Mouse (Mus musculus) midbrain, embryonic 13.5 days (tissue): ENCODE measurements around the gene Ctdspl. TPM values are rescaled to one million over a fixed set of nuclear protein-coding genes. Genes with fewer than 3 reads are reported as not detected.

Source experiments
- ATAC-seq: fragments of 200-750 bp; cut with Nextera tagmentation; 2 replicates; pipeline ENCODE4 v1.8.0; 2017; ENCODE audit warnings: mild to moderate bottlenecking, moderate TSS enrichment, moderate library complexity
- H3K27ac ChIP-seq: fragments of 300-500 bp; sonication (generic); 2 replicates; pipeline ENCODE4 v1.5.1; 2015; ENCODE audit warnings: inconsistent platforms, mild to moderate bottlenecking, moderate library complexity
- H3K27me3 ChIP-seq: fragments of 300-500 bp; sonication (generic); 2 replicates; pipeline ENCODE4 v1.6.1; 2015; ENCODE audit warnings: mild to moderate bottlenecking, inconsistent platforms
- H3K36me3 ChIP-seq: fragments of 300-500 bp; sonication (generic); 2 replicates; pipeline ENCODE4 v1.6.1; 2015; ENCODE audit warnings: mild to moderate bottlenecking, inconsistent platforms
- H3K4me1 ChIP-seq: fragments of 300-500 bp; sonication (generic); replicated peaks from 2 replicates; pipeline ENCODE4 v1.6.1; 2015; ENCODE audit warnings: inconsistent platforms
- H3K4me2 ChIP-seq: fragments of 300-500 bp; sonication (generic); replicated peaks from 2 replicates; pipeline ENCODE4 v1.6.1; 2015; ENCODE audit warnings: moderate library complexity, mild to moderate bottlenecking, inconsistent platforms
- H3K4me3 ChIP-seq: fragments of 300-500 bp; sonication (generic); replicated peaks from 2 replicates; pipeline ENCODE4 v1.5.1; 2015; ENCODE audit warnings: mild to moderate bottlenecking, inconsistent platforms
- H3K9ac ChIP-seq: fragments of 300-500 bp; sonication (generic); replicated peaks from 2 replicates; pipeline ENCODE4 v1.6.1; 2015; ENCODE audit warnings: mild to moderate bottlenecking, inconsistent platforms
- H3K9me3 ChIP-seq: fragments of 300-500 bp; sonication (generic); 2 replicates; pipeline ENCODE4 v1.6.1; 2016; ENCODE audit warnings: mild to moderate bottlenecking, inconsistent platforms
- WGBS: fragments of 180-500 bp; shearing (Covaris S2); methylation state at CpG from one replicate; pipeline ENCODE4 v1.1.7; 2015; 5-methylcytosine and 5-hydroxymethylcytosine counted together
- polyA plus RNA-seq: library from polyadenylated mRNA; unstranded; fragments of >200 nt; fragmentation: Nextera tagmentation; extraction: Ambion mirVana; gene quantifications from 2 replicates; pipeline ENCODE4 v1.2.1, GENCODE M21; 2015

Gene Ctdspl
- polyA plus RNA-seq: 5.2 and 6.2 TPM in 2 replicates

GRCm38 (mm10) chr9:118926111-118926650, at the start of gene Ctdspl:
Gene Ctdspl (plus strand): TSS chr9:118926453.
- Histone ChIP-seq H3K9ac (peak within 1 kb of the TSS; percentile 81), H3K27me3 (peaks cover 4% of the 10 kb centered on the region; the same call in 1 of the 2 replicates), H3K9me3 (no peaks in the 10 kb centered on the region), H3K4me2 (peak within 1 kb of the TSS; percentile 97), H3K4me1 (peaks cover 33% of the 10 kb centered on the region), H3K36me3 (no peaks in the 10 kb centered on the region), H3K27ac (peak within 1 kb of the TSS; percentile 84), H3K4me3 (peak within 1 kb of the TSS; percentile 68)
- peak; percentile 62 for ATAC-seq
- WGBS: under 1% methylated on average over 41 of the region's 73 CpGs

- no peak overlapping the region for H3K27ac ChIP-seq
- no peaks in the 10 kb centered on the region for H3K4me1 ChIP-seq
- H3K9ac ChIP-seq: no peak overlapping the region
- H3K9me3 ChIP-seq: no peaks in the 10 kb centered on the region
- WGBS: 86% methylated on average over 10 of the region's 10 CpGs
- H3K27me3 ChIP-seq: no peaks in the 10 kb centered on the region
- no peak overlapping the region for H3K4me3 ChIP-seq
- H3K36me3 ChIP-seq: no peaks in the 10 kb centered on the region
- ATAC-seq: no peak
- no peak overlapping the region for H3K4me2 ChIP-seq
Measured at GRCm38 (mm10) chr9:118876902-118877301, 49.4 kb upstream of the Ctdspl start.

- Histone ChIP-seq H3K9ac (no peak overlapping the region), H3K4me3 (no peak overlapping the region), H3K27ac (no peak overlapping the region), H3K4me1 (no peaks in the 10 kb centered on the region), H3K36me3 (no peaks in the 10 kb centered on the region), H3K27me3 (no peaks in the 10 kb centered on the region), H3K4me2 (no peak overlapping the region), H3K9me3 (no peaks in the 10 kb centered on the region)
- WGBS: 80% methylated on average over 7 of the region's 7 CpGs
- ATAC-seq: no peak
Measured at GRCm38 (mm10) chr9:118877365-118878008, 48.8 kb upstream of the Ctdspl start.

GRCm38 (mm10) chr9:118878596-118878995, 47.7 kb upstream of the Ctdspl start:
- no peak for ATAC-seq
- no peaks in the 10 kb centered on the region for H3K36me3 ChIP-seq
- H3K27ac ChIP-seq: no peak overlapping the region
- H3K4me3 ChIP-seq: no peak overlapping the region
- no peak overlapping the region for H3K4me2 ChIP-seq
- H3K4me1 ChIP-seq: no peaks in the 10 kb centered on the region
- no peaks in the 10 kb centered on the region for H3K27me3 ChIP-seq
- H3K9me3 ChIP-seq: no peaks in the 10 kb centered on the region
- H3K9ac ChIP-seq: no peak overlapping the region
- 89% methylated on average over 11 of the region's 11 CpGs for WGBS

- H3K4me3 ChIP-seq: no peak overlapping the region
- no peak overlapping the region for H3K9ac ChIP-seq
- no peaks in the 10 kb centered on the region for H3K4me1 ChIP-seq
- no peak for ATAC-seq
- H3K27ac ChIP-seq: no peak overlapping the region
- H3K4me2 ChIP-seq: no peak overlapping the region
- H3K9me3 ChIP-seq: no peaks in the 10 kb centered on the region
- 76% methylated on average over 7 of the region's 7 CpGs for WGBS
- no peaks in the 10 kb centered on the region for H3K36me3 ChIP-seq
- no peaks in the 10 kb centered on the region for H3K27me3 ChIP-seq
Measured at GRCm38 (mm10) chr9:118881281-118881945, 44.8 kb upstream of the Ctdspl start.

GRCm38 (mm10) chr9:118881946-118882284, 44.3 kb upstream of the Ctdspl start:
- Histone ChIP-seq H3K9me3 (no peaks in the 10 kb centered on the region), H3K9ac (no peak overlapping the region), H3K27ac (no peak overlapping the region), H3K4me3 (no peak overlapping the region), H3K4me1 (no peaks in the 10 kb centered on the region), H3K36me3 (no peaks in the 10 kb centered on the region), H3K27me3 (no peaks in the 10 kb centered on the region), H3K4me2 (no peak overlapping the region)
- no peak for ATAC-seq
- WGBS: 93% methylated on average over 6 of the region's 6 CpGs

- no peaks in the 10 kb centered on the region for H3K9me3 ChIP-seq
- no peak overlapping the region for H3K9ac ChIP-seq
- H3K36me3 ChIP-seq: no peaks in the 10 kb centered on the region
- H3K4me1 ChIP-seq: no peaks in the 10 kb centered on the region
- H3K4me3 ChIP-seq: no peak overlapping the region
- H3K27me3 ChIP-seq: no peaks in the 10 kb centered on the region
- WGBS: 95% methylated on average over 7 of the region's 7 CpGs
- no peak overlapping the region for H3K4me2 ChIP-seq
- no peak for ATAC-seq
- no peak overlapping the region for H3K27ac ChIP-seq
Measured at GRCm38 (mm10) chr9:118883150-118883549, 43.1 kb upstream of the Ctdspl start.

GRCm38 (mm10) chr9:118885785-118886184, 40.5 kb upstream of the Ctdspl start:
- Histone ChIP-seq H3K9ac (no peak overlapping the region), H3K27ac (no peak overlapping the region), H3K4me3 (no peak overlapping the region), H3K9me3 (no peaks in the 10 kb centered on the region), H3K4me1 (0 out of 2 replicates have a peak, but pooled peaks cover 3% of the 10 kb centered on the region), H3K27me3 (no peaks in the 10 kb centered on the region), H3K4me2 (no peak overlapping the region), H3K36me3 (no peaks in the 10 kb centered on the region)
- no peak for ATAC-seq
- 80% methylated on average over 6 of the region's 6 CpGs for WGBS

GRCm38 (mm10) chr9:118887201-118887600, 39.1 kb upstream of the Ctdspl start:
- Histone ChIP-seq H3K27me3 (no peaks in the 10 kb centered on the region), H3K4me3 (no peak overlapping the region), H3K9me3 (no peaks in the 10 kb centered on the region), H3K27ac (no peak overlapping the region), H3K9ac (no peak overlapping the region), H3K4me2 (no peak overlapping the region), H3K4me1 (0 out of 2 replicates have a peak, but pooled peaks cover 4% of the 10 kb centered on the region), H3K36me3 (no peaks in the 10 kb centered on the region)
- no peak for ATAC-seq
- WGBS: 76% methylated on average over 7 of the region's 7 CpGs

- no peak for ATAC-seq
- H3K4me3 ChIP-seq: no peak overlapping the region
- no peaks in the 10 kb centered on the region for H3K36me3 ChIP-seq
- H3K9me3 ChIP-seq: no peaks in the 10 kb centered on the region
- no peak overlapping the region for H3K9ac ChIP-seq
- H3K27ac ChIP-seq: no peak overlapping the region
- H3K4me2 ChIP-seq: no peak overlapping the region
- WGBS: 84% methylated on average over 8 of the region's 8 CpGs
- H3K4me1 ChIP-seq: 0 out of 2 replicates have a peak, but pooled peaks cover 4% of the 10 kb centered on the region
- H3K27me3 ChIP-seq: no peaks in the 10 kb centered on the region
Measured at GRCm38 (mm10) chr9:118887734-118888133, 38.5 kb upstream of the Ctdspl start.

- WGBS: 90% methylated on average over 4 of the region's 4 CpGs
- Histone ChIP-seq H3K27me3 (no peaks in the 10 kb centered on the region), H3K36me3 (no peaks in the 10 kb centered on the region), H3K4me1 (0 out of 2 replicates have a peak, but pooled peaks cover 4% of the 10 kb centered on the region), H3K4me3 (no peak overlapping the region), H3K4me2 (no peak overlapping the region), H3K9me3 (no peaks in the 10 kb centered on the region), H3K27ac (no peak overlapping the region), H3K9ac (no peak overlapping the region)
- ATAC-seq: no peak
Measured at GRCm38 (mm10) chr9:118890149-118890548, 36.1 kb upstream of the Ctdspl start.

- no peak overlapping the region for H3K4me3 ChIP-seq
- no peak overlapping the region for H3K4me2 ChIP-seq
- H3K27me3 ChIP-seq: no peaks in the 10 kb centered on the region
- WGBS: 47% methylated on average over 2 of the region's 2 CpGs
- H3K36me3 ChIP-seq: no peaks in the 10 kb centered on the region
- ATAC-seq: no peak
- H3K4me1 ChIP-seq: 0 out of 2 replicates have a peak, but pooled peaks cover 4% of the 10 kb centered on the region
- no peak overlapping the region for H3K27ac ChIP-seq
- H3K9me3 ChIP-seq: no peaks in the 10 kb centered on the region
- no peak overlapping the region for H3K9ac ChIP-seq
Measured at GRCm38 (mm10) chr9:118890645-118891044, 35.6 kb upstream of the Ctdspl start.
